Mouse (Mus musculus): ENCODE data around the gene Zfp26. TPM values are rescaled to one million over a fixed set of nuclear protein-coding genes. Genes with fewer than 3 reads are reported as not detected.
A peak's percentile ranks its signal among the peaks of the same experiment; 100 is the strongest.

Zfp26 gene
- polyA plus RNA-seq, 1 experiment from 2014 or later = 2.8 TPM

- DNase-seq = peak; percentile 94
- peak; percentile 100 for ATAC-seq
- peak within 1 kb of the TSS; percentile 92 for H3K4me2 ChIP-seq (ENCODE audit: low read depth, low read length)
- TF ChIP-seq EP300 (IDR thresholded peaks at IDR 0.05; ENCODE audit: low read depth) (peak; percentile 44; the same call in 1 of the 2 replicates), CTCF (IDR thresholded peaks at IDR 0.05; ENCODE audit: low read depth) (peak; percentile 75)
- peak within 1 kb of the TSS; percentile 65 for H3K4me3 ChIP-seq (ENCODE audit: low read depth, low read length)
- no peaks in the 10 kb centered on the region for H3K9me3 ChIP-seq (ENCODE audit: low read length)
- H3K27me3 ChIP-seq (ENCODE audit: insufficient read depth, low read length) = no peaks in the 10 kb centered on the region
- peak within 1 kb of the TSS; percentile 73 for H3K9ac ChIP-seq (replicated peaks)
- H3K4me1 ChIP-seq (ENCODE audit: insufficient read depth) = peaks cover 15% of the 10 kb centered on the region
- 2% methylated on average over 40 of the region's 40 CpGs for WGBS (ENCODE audit: insufficient replicate concordance)
- peak within 1 kb of the TSS; percentile 67 for H3K27ac ChIP-seq (ENCODE audit: low read depth)
- no peaks in the 10 kb centered on the region for H3K36me3 ChIP-seq (replicated peaks; ENCODE audit: insufficient read depth, low read length)
Measured at GRCm38 (mm10) chr9:20384532-20385342, 75.2 kb downstream of the Zfp26 start, which contains the start of gene Zfp560. TSS of gene Zfp560 (minus strand) at chr9:20385177.

GRCm38 (mm10) chr9:20383659-20384058, 76.3 kb downstream of the Zfp26 start:
- H3K4me3 ChIP-seq (ENCODE audit: low read depth, low read length) = no peak overlapping the region
- no peak for ATAC-seq
- peaks cover 15% of the 10 kb centered on the region for H3K4me1 ChIP-seq (ENCODE audit: insufficient read depth)
- WGBS (ENCODE audit: insufficient replicate concordance) = 89% methylated on average over 7 of the region's 7 CpGs
- no peak overlapping the region for H3K9ac ChIP-seq (replicated peaks)
- no peaks in the 10 kb centered on the region for H3K9me3 ChIP-seq (ENCODE audit: low read length)
- DNase-seq = no peak
- H3K27me3 ChIP-seq (ENCODE audit: insufficient read depth, low read length) = no peaks in the 10 kb centered on the region
- TF ChIP-seq CTCF (IDR thresholded peaks at IDR 0.05; ENCODE audit: low read depth) (no peak), EP300 (IDR thresholded peaks at IDR 0.05; ENCODE audit: low read depth) (no peak)
- no peaks in the 10 kb centered on the region for H3K36me3 ChIP-seq (replicated peaks; ENCODE audit: insufficient read depth, low read length)
- H3K27ac ChIP-seq (ENCODE audit: low read depth) = no peak overlapping the region
- peak overlapping the region; percentile 92; the same call in 1 of the 2 replicates for H3K4me2 ChIP-seq (ENCODE audit: low read depth, low read length)

Other genes with a start within 250 kb of the Zfp26 start
- gene Olfr871, start 248.0 kb downstream of the Zfp26 start, polyA plus RNA-seq (2015; fragmentation: Nextera tagmentation; extraction: Ambion mirVana) = not detected in 2 replicates
- not detected in 2 replicates for gene Olfr872, start 223.0 kb downstream of the Zfp26 start, polyA plus RNA-seq (2015; fragmentation: Nextera tagmentation; extraction: Ambion mirVana)
- not detected in 2 replicates for gene Olfr39, start 177.8 kb downstream of the Zfp26 start, polyA plus RNA-seq (2015; fragmentation: Nextera tagmentation; extraction: Ambion mirVana)
- not detected in 2 replicates for gene Olfr873, start 161.6 kb downstream of the Zfp26 start, polyA plus RNA-seq (2015; fragmentation: Nextera tagmentation; extraction: Ambion mirVana)
- not detected in 2 replicates for gene Olfr18, start 124.1 kb downstream of the Zfp26 start, polyA plus RNA-seq (2015; fragmentation: Nextera tagmentation; extraction: Ambion mirVana)
- gene Zfp560, start 75.0 kb downstream of the Zfp26 start, polyA plus RNA-seq (2015; fragmentation: Nextera tagmentation; extraction: Ambion mirVana) = 17.3 and 17.5 TPM in 2 replicates
- gene Zfp426, start 32.6 kb upstream of the Zfp26 start, polyA plus RNA-seq (2015; fragmentation: Nextera tagmentation; extraction: Ambion mirVana) = 4.5 and 4.8 TPM in 2 replicates
- gene Zfp266, start 61.3 kb upstream of the Zfp26 start, polyA plus RNA-seq (2015; fragmentation: Nextera tagmentation; extraction: Ambion mirVana) = 9.2 and 9.7 TPM in 2 replicates
- 2.1 and 2.4 TPM in 2 replicates for gene Zfp846, start 121.1 kb upstream of the Zfp26 start, polyA plus RNA-seq (2015; fragmentation: Nextera tagmentation; extraction: Ambion mirVana)
- 245 and 257 TPM in 2 replicates for gene Ubl5, start 182.7 kb upstream of the Zfp26 start, polyA plus RNA-seq (2015; fragmentation: Nextera tagmentation; extraction: Ambion mirVana)
- 7.1 and 7.3 TPM in 2 replicates for gene Fbxl12, start 184.6 kb upstream of the Zfp26 start, polyA plus RNA-seq (2015; fragmentation: Nextera tagmentation; extraction: Ambion mirVana)
- 15.0 and 15.5 TPM in 2 replicates for gene Pin1, start 191.9 kb upstream of the Zfp26 start, polyA plus RNA-seq (2015; fragmentation: Nextera tagmentation; extraction: Ambion mirVana)